Mouse (Mus musculus): ENCODE data around the gene Pdlim7. TPM values are rescaled to one million over a fixed set of nuclear protein-coding genes. Genes with fewer than 3 reads are reported as not detected.

Pdlim7 gene
- polyA plus RNA-seq, 1 experiment from 2014 or later = 165 TPM

DNA sequence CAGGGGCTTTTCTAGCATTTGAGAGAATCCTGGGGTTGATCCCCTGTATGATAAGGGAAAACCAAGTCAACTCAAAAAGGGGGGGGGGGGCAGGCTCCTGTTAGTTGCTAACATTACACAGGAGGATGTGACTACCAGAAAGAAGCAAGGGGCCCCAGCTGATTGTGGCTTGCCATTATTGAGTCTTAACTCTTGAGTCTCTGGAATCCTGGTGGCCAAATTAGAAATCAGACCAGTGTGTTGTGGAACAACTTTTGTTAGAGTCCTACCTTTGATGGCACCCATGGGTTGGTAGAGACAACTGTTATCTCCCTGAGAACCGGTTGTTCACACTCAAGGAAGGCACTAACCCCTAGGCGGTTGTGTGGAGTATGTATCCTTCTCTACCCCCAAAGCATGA, 50.5 kb downstream of the Pdlim7 start:
- Histone ChIP-seq H3K27ac (ENCODE audit: low read depth, low read length) (no peak overlapping the region), H3K4me1 (replicated peaks; ENCODE audit: control insufficient read depth, insufficient read depth, low read length) (peaks cover 17% of the 10 kb centered on the region), H3K4me3 (ENCODE audit: low read depth, low read length) (no peak overlapping the region), H3K27me3 (ENCODE audit: control insufficient read depth, insufficient read depth, low read length) (no peaks in the 10 kb centered on the region), H3K4me2 (ENCODE audit: low read depth, low read length, severe bottlenecking) (no peak overlapping the region), H3K9me3 (ENCODE audit: control insufficient read depth, low read length) (no peaks in the 10 kb centered on the region), H3K9ac (ENCODE audit: low read length) (no peak overlapping the region), H3K36me3 (ENCODE audit: control insufficient read depth, insufficient read depth, low read length) (no peaks in the 10 kb centered on the region; the same call in 1 of the 2 replicates)
- ATAC-seq (replicated peaks; ENCODE audit: low FRiP score) (no peak), DNase-seq (ENCODE audit: low spot score) (no peak)
- WGBS = 53% methylated on average over 2 of the region's 2 CpGs

- H3K27ac ChIP-seq (ENCODE audit: low read depth, low read length) = no peak overlapping the region
- H3K36me3 ChIP-seq (ENCODE audit: control insufficient read depth, insufficient read depth, low read length) = peaks cover 28% of the 10 kb centered on the region; the same call in 1 of the 2 replicates
- ATAC-seq (replicated peaks; ENCODE audit: low FRiP score) = no peak
- H3K4me2 ChIP-seq (ENCODE audit: low read depth, low read length, severe bottlenecking) = no peak overlapping the region
- H3K4me3 ChIP-seq (ENCODE audit: low read depth, low read length) = no peak overlapping the region
- H3K27me3 ChIP-seq (ENCODE audit: control insufficient read depth, insufficient read depth, low read length) = no peaks in the 10 kb centered on the region
- 96% methylated on average over 16 of the region's 16 CpGs for WGBS
- peaks cover 4% of the 10 kb centered on the region; the same call in 1 of the 2 replicates for H3K4me1 ChIP-seq (replicated peaks; ENCODE audit: control insufficient read depth, insufficient read depth, low read length)
- no peak for DNase-seq (ENCODE audit: low spot score)
- no peaks in the 10 kb centered on the region for H3K9me3 ChIP-seq (ENCODE audit: control insufficient read depth, low read length)
- no peak overlapping the region for H3K9ac ChIP-seq (ENCODE audit: low read length)
Measured at GRCm38 (mm10) chr13:55451785-55452549, 61.5 kb downstream of the Pdlim7 start.

GRCm38 (mm10) chr13:55451296-55451695, 62.2 kb downstream of the Pdlim7 start:
- 90% methylated on average over 10 of the region's 10 CpGs for WGBS
- Histone ChIP-seq H3K4me2 (ENCODE audit: low read depth, low read length, severe bottlenecking) (no peak overlapping the region), H3K36me3 (ENCODE audit: control insufficient read depth, insufficient read depth, low read length) (peaks cover 25% of the 10 kb centered on the region; the same call in 1 of the 2 replicates)

DNA sequence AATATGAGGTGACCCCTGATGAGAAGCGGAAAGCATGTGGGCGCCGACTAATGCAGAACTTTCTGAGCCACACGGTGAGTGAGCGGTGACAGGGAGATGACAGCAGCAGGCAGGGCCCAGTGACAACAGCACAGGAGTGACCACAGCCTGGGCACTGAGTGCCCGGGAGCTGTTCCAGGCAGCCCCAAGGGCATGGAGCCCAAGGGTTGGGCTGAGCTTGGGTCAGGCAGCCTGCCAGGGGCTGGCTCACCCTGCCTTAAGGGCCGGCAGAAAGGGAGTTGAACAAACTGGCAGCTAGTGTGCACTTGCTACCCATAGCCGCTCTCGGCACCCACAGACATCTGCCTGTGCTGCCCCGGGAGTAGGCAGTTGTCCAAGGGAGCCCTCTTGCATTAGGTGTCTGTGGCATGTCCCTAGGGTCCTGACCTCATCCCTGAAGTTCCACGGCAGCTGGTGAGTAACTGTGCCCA, 62.9 kb downstream of the Pdlim7 start:
- Histone ChIP-seq H3K27ac (ENCODE audit: low read depth, low read length) (no peak overlapping the region), H3K9ac (ENCODE audit: low read length) (no peak overlapping the region), H3K4me1 (replicated peaks; ENCODE audit: control insufficient read depth, insufficient read depth, low read length) (peaks cover 8% of the 10 kb centered on the region; the same call in 1 of the 2 replicates), H3K9me3 (ENCODE audit: control insufficient read depth, low read length) (no peaks in the 10 kb centered on the region), H3K27me3 (ENCODE audit: control insufficient read depth, insufficient read depth, low read length) (no peaks in the 10 kb centered on the region), H3K4me2 (ENCODE audit: low read depth, low read length, severe bottlenecking) (no peak overlapping the region), H3K36me3 (ENCODE audit: control insufficient read depth, insufficient read depth, low read length) (peaks cover 24% of the 10 kb centered on the region; the same call in 1 of the 2 replicates), H3K4me3 (ENCODE audit: low read depth, low read length) (no peak overlapping the region)
- DNase-seq (ENCODE audit: low spot score) (no peak), ATAC-seq (replicated peaks; ENCODE audit: low FRiP score) (no peak)
- WGBS = 95% methylated on average over 11 of the region's 11 CpGs

More at GRCm38 (mm10) chr13:55451296-55451695, 62.2 kb downstream of the Pdlim7 start:
- no peaks in the 10 kb centered on the region for H3K9me3 ChIP-seq (ENCODE audit: control insufficient read depth, low read length)
- no peak overlapping the region for H3K27ac ChIP-seq (ENCODE audit: low read depth, low read length)
- H3K9ac ChIP-seq (ENCODE audit: low read length) = no peak overlapping the region
- H3K4me1 ChIP-seq (replicated peaks; ENCODE audit: control insufficient read depth, insufficient read depth, low read length) = peaks cover 7% of the 10 kb centered on the region; the same call in 1 of the 2 replicates
- no peak overlapping the region for H3K4me3 ChIP-seq (ENCODE audit: low read depth, low read length)
- H3K27me3 ChIP-seq (ENCODE audit: control insufficient read depth, insufficient read depth, low read length) = no peaks in the 10 kb centered on the region
- no peak for ATAC-seq (replicated peaks; ENCODE audit: low FRiP score)
- DNase-seq (ENCODE audit: low spot score) = no peak

DNA sequence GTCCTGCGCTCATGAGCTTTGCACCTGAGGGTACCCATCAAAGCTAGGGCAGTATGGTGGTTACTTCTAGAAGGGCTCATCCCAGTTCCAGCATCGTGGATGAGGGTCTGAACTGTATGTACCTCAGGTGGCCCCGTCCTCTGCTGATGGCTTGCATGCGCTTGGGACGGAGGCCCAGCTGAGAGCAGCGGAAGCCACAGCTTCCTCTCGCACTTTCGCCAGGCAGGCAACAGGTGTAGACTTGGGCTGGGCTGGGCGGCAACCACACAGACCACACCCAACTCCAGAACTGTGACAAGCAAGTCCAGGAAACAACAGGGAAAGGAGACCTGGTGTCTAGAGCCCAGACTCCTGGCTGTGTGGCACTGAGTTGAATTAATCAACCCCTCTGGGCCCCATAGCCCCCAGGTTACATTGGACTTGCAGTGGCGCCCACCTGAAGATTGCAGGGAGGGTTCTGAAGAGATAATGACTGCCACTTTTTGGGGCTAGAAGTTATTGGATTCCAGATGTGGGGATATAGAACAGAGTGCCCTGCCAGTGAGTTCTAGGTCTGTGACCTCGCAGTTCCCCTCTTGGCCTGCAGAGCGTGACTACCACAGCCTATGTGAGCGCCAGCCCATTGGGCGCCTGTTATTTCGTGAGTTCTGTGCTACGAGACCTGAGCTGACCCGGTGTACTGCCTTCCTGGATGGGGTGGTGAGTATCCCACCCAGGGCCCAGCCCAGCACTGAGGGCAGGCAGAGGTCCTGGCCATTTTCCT, 63.6 kb downstream of the Pdlim7 start:
- H3K27ac ChIP-seq (ENCODE audit: low read depth, low read length) = no peak overlapping the region
- H3K36me3 ChIP-seq (ENCODE audit: control insufficient read depth, insufficient read depth, low read length) = peaks cover 24% of the 10 kb centered on the region; the same call in 1 of the 2 replicates
- 90% methylated on average over 17 of the region's 17 CpGs for WGBS
- H3K9me3 ChIP-seq (ENCODE audit: control insufficient read depth, low read length) = no peaks in the 10 kb centered on the region
- DNase-seq (ENCODE audit: low spot score) = no peak
- no peaks in the 10 kb centered on the region for H3K27me3 ChIP-seq (ENCODE audit: control insufficient read depth, insufficient read depth, low read length)
- no peak overlapping the region for H3K9ac ChIP-seq (ENCODE audit: low read length)
- no peak overlapping the region for H3K4me3 ChIP-seq (ENCODE audit: low read depth, low read length)
- no peak for ATAC-seq (replicated peaks; ENCODE audit: low FRiP score)
- H3K4me1 ChIP-seq (replicated peaks; ENCODE audit: control insufficient read depth, insufficient read depth, low read length) = peaks cover 8% of the 10 kb centered on the region; the same call in 1 of the 2 replicates
- no peak overlapping the region for H3K4me2 ChIP-seq (ENCODE audit: low read depth, low read length, severe bottlenecking)

GRCm38 (mm10) chr13:55449205-55449604, 64.3 kb downstream of the Pdlim7 start:
- Histone ChIP-seq H3K27ac (ENCODE audit: low read depth, low read length) (no peak overlapping the region), H3K4me3 (ENCODE audit: low read depth, low read length) (no peak overlapping the region), H3K4me1 (replicated peaks; ENCODE audit: control insufficient read depth, insufficient read depth, low read length) (peaks cover 8% of the 10 kb centered on the region; the same call in 1 of the 2 replicates), H3K9me3 (ENCODE audit: control insufficient read depth, low read length) (no peaks in the 10 kb centered on the region), H3K27me3 (ENCODE audit: control insufficient read depth, insufficient read depth, low read length) (no peaks in the 10 kb centered on the region), H3K9ac (ENCODE audit: low read length) (no peak overlapping the region), H3K4me2 (ENCODE audit: low read depth, low read length, severe bottlenecking) (no peak overlapping the region), H3K36me3 (ENCODE audit: control insufficient read depth, insufficient read depth, low read length) (peaks cover 24% of the 10 kb centered on the region; the same call in 1 of the 2 replicates)
- WGBS = 89% methylated on average over 9 of the region's 9 CpGs
- DNase-seq (ENCODE audit: low spot score) (no peak), ATAC-seq (replicated peaks; ENCODE audit: low FRiP score) (no peak)

GRCm38 (mm10) chr13:55448131-55448530, 65.3 kb downstream of the Pdlim7 start:
- peaks cover 20% of the 10 kb centered on the region; the same call in 1 of the 2 replicates for H3K36me3 ChIP-seq (ENCODE audit: control insufficient read depth, insufficient read depth, low read length)
- 94% methylated on average over 5 of the region's 5 CpGs for WGBS
- no peak overlapping the region for H3K9ac ChIP-seq (ENCODE audit: low read length)
- no peak for ATAC-seq (replicated peaks; ENCODE audit: low FRiP score)
- peaks cover 8% of the 10 kb centered on the region; the same call in 1 of the 2 replicates for H3K4me1 ChIP-seq (replicated peaks; ENCODE audit: control insufficient read depth, insufficient read depth, low read length)
- no peak overlapping the region for H3K4me3 ChIP-seq (ENCODE audit: low read depth, low read length)
- H3K27me3 ChIP-seq (ENCODE audit: control insufficient read depth, insufficient read depth, low read length) = no peaks in the 10 kb centered on the region
- no peak overlapping the region for H3K27ac ChIP-seq (ENCODE audit: low read depth, low read length)
- DNase-seq (ENCODE audit: low spot score) = no peak
- H3K9me3 ChIP-seq (ENCODE audit: control insufficient read depth, low read length) = no peaks in the 10 kb centered on the region
- H3K4me2 ChIP-seq (ENCODE audit: low read depth, low read length, severe bottlenecking) = no peak overlapping the region

DNA sequence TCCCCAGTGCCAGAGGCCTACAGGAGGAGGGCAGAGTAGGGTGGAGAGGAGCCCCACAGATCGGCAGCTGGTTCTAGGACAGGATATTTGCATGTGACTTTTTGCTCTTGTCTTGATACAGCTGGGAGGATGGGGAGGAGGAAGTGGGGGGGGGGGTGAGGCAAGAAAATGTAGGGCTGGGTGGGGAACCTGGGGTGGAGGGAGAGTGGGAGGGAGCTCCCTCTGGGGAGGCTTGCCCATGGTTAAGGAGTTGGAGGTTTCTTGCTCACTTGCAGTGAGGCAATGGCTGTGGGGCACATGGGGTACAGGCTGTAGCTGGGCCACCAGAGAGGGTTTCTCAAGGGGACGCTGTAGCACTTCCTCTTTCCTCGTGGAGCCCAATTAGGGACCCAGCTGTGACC, 65.9 kb downstream of the Pdlim7 start:
- Histone ChIP-seq H3K4me3 (ENCODE audit: low read depth, low read length) (no peak overlapping the region), H3K4me1 (replicated peaks; ENCODE audit: control insufficient read depth, insufficient read depth, low read length) (peaks cover 8% of the 10 kb centered on the region; the same call in 1 of the 2 replicates), H3K4me2 (ENCODE audit: low read depth, low read length, severe bottlenecking) (0 out of 2 replicates have a peak overlapping the region, but pooled peaks have one; percentile 13), H3K9me3 (ENCODE audit: control insufficient read depth, low read length) (no peaks in the 10 kb centered on the region), H3K9ac (ENCODE audit: low read length) (no peak overlapping the region), H3K36me3 (ENCODE audit: control insufficient read depth, insufficient read depth, low read length) (peaks cover 17% of the 10 kb centered on the region; the same call in 1 of the 2 replicates), H3K27ac (ENCODE audit: low read depth, low read length) (no peak overlapping the region), H3K27me3 (ENCODE audit: control insufficient read depth, insufficient read depth, low read length) (no peaks in the 10 kb centered on the region)
- WGBS = 61% methylated on average over 3 of the region's 3 CpGs
- ATAC-seq (replicated peaks; ENCODE audit: low FRiP score) (no peak), DNase-seq (ENCODE audit: low spot score) (no peak)

All from forebrain, embryonic 11.5 days (tissue).